Mouse (Mus musculus) frontal cortex, postnatal 36 days (tissue): ENCODE measurements around the gene Lrpprc.

Source experiments
- DNase-seq, 2 experiments: peaks; one replicate each; pipeline ENCODE4 v3.0.0; 2022; ENCODE audit warnings: low spot score in 2 of 2

Lrpprc gene

GRCm38 (mm10) chr17:84758971-84759370 lies 31.6 kb downstream of the Lrpprc start:
- no peak for DNase-seq

- no peak for DNase-seq
Measured at GRCm38 (mm10) chr17:84758374-84758773, 32.2 kb downstream of the Lrpprc start.

GRCm38 (mm10) chr17:84756090-84756489 lies 34.5 kb downstream of the Lrpprc start:
- DNase-seq = no peak

GRCm38 (mm10) chr17:84753489-84753888 lies 37.1 kb downstream of the Lrpprc start:
- no peak for DNase-seq

GRCm38 (mm10) chr17:84752286-84752685 lies 38.3 kb downstream of the Lrpprc start:
- DNase-seq = no peak

- DNase-seq = no peak
Measured at GRCm38 (mm10) chr17:84751630-84752191, 38.9 kb downstream of the Lrpprc start.

GRCm38 (mm10) chr17:84750130-84750529 lies 40.5 kb downstream of the Lrpprc start:
- no peak for DNase-seq

- DNase-seq = no peak
Measured at GRCm38 (mm10) chr17:84749297-84749696, 41.3 kb downstream of the Lrpprc start.

- DNase-seq = no peak
Measured at GRCm38 (mm10) chr17:84748152-84748682, 42.4 kb downstream of the Lrpprc start.

- peak; percentile 22 to 55 for DNase-seq
Measured at GRCm38 (mm10) chr17:84747212-84747611, 43.4 kb downstream of the Lrpprc start.

GRCm38 (mm10) chr17:84745001-84745400 lies 45.6 kb downstream of the Lrpprc start:
- DNase-seq = no peak

- no peak for DNase-seq
Measured at GRCm38 (mm10) chr17:84744256-84744655, 46.3 kb downstream of the Lrpprc start.

GRCm38 (mm10) chr17:84738073-84738797 lies 52.4 kb downstream of the Lrpprc start:
- no peak for DNase-seq

GRCm38 (mm10) chr17:84736719-84737118 lies 53.9 kb downstream of the Lrpprc start:
- no peak for DNase-seq

- no peak for DNase-seq
Measured at GRCm38 (mm10) chr17:84732612-84733011, 58.0 kb downstream of the Lrpprc start.

GRCm38 (mm10) chr17:84731361-84731760 lies 59.2 kb downstream of the Lrpprc start:
- DNase-seq = no peak

- no peak for DNase-seq
Measured at GRCm38 (mm10) chr17:84729140-84729539, 61.4 kb downstream of the Lrpprc start.

- no peak for DNase-seq
Measured at GRCm38 (mm10) chr17:84728201-84728911, 62.2 kb downstream of the Lrpprc start.

- no peak for DNase-seq
Measured at GRCm38 (mm10) chr17:84725163-84725562, 65.4 kb downstream of the Lrpprc start.

GRCm38 (mm10) chr17:84724028-84724427 lies 66.6 kb downstream of the Lrpprc start:
- DNase-seq = peak in 1 of 2 experiments; percentile 23

GRCm38 (mm10) chr17:84719105-84719504 lies 71.5 kb downstream of the Lrpprc start:
- DNase-seq = no peak

- no peak for DNase-seq
Measured at GRCm38 (mm10) chr17:84717416-84717815, 73.2 kb downstream of the Lrpprc start.
